Mouse (Mus musculus) lung, postnatal 0 days (tissue): ENCODE data around the gene Erp44. TPM values are rescaled to one million over a fixed set of nuclear protein-coding genes. Genes with fewer than 3 reads are reported as not detected.

ENCODE experiments used
- ATAC-seq: fragments of 200-750 bp; cut with Nextera tagmentation; 2 replicates; pipeline ENCODE4 v1.8.0; 2017; ENCODE audit warnings: moderate library complexity
- DNase-seq: peaks from one replicate; pipeline ENCODE4 v3.0.0-alpha.2; 2016; ENCODE audit warnings: low spot score
- H3K27ac ChIP-seq: fragments of 300-500 bp; sonication (generic); 2 replicates; pipeline ENCODE4 v1.5.1; 2014; ENCODE audit warnings: antibody characterized with exemption, mild to moderate bottlenecking, low read length, mixed read lengths
- H3K27me3 ChIP-seq: fragments of 300-500 bp; sonication (generic); replicated peaks from 2 replicates; pipeline ENCODE4 v1.6.1; 2014; ENCODE audit warnings: low read length, mixed read lengths; ENCODE audit not compliant: insufficient read depth
- H3K36me3 ChIP-seq: fragments of 300-500 bp; sonication (generic); 2 replicates; pipeline ENCODE4 v1.6.1; 2014; ENCODE audit warnings: low read length, mixed read lengths; ENCODE audit not compliant: insufficient read depth
- H3K4me1 ChIP-seq: fragments of 300-500 bp; sonication (generic); 2 replicates; pipeline ENCODE4 v1.6.1; 2014; ENCODE audit warnings: antibody characterized with exemption, low read depth, low read length, mixed read lengths; ENCODE audit not compliant: insufficient read depth
- H3K4me2 ChIP-seq: fragments of 300-500 bp; sonication (generic); replicated peaks from 2 replicates; pipeline ENCODE4 v1.6.1; 2014; ENCODE audit warnings: low read depth, mild to moderate bottlenecking, low read length, moderate library complexity, mixed read lengths
- H3K4me3 ChIP-seq: fragments of 300-500 bp; sonication (generic); 2 replicates; pipeline ENCODE4 v1.5.1; 2014; ENCODE audit warnings: low read depth, low read length
- H3K9ac ChIP-seq: fragments of 300-500 bp; sonication (generic); replicated peaks from 2 replicates; pipeline ENCODE4 v1.6.1; 2014; ENCODE audit warnings: low read depth, mild to moderate bottlenecking
- H3K9me3 ChIP-seq: fragments of 300-500 bp; sonication (generic); 2 replicates; pipeline ENCODE4 v1.6.1; 2016; ENCODE audit warnings: low read length, mixed read lengths
- CTCF ChIP-seq: IDR thresholded peaks from 2 replicates; pipeline ENCODE4 v1.5.1; 2016; ENCODE audit warnings: antibody characterized with exemption, mild to moderate bottlenecking
- EP300 ChIP-seq: IDR thresholded peaks from 2 replicates; pipeline ENCODE4 v1.6.1; 2016; ENCODE audit warnings: antibody characterized with exemption, mild to moderate bottlenecking, control low read depth
- WGBS: fragments of 180-500 bp; shearing (Covaris S2); extraction: QIAGEN DNeasy Blood & Tissue Kit; methylation state at CpG from one replicate; pipeline ENCODE4 v1.1.7; 2014; 5-methylcytosine and 5-hydroxymethylcytosine counted together
- polyA plus RNA-seq: library from polyadenylated mRNA; unstranded; fragments of >200 nt; fragmentation: Nextera tagmentation; extraction: Ambion mirVana; gene quantifications from 2 replicates; pipeline ENCODE4 v1.2.1, GENCODE M21; 2015

Gene Erp44
- polyA plus RNA-seq, 1 experiment from 2014 or later = 72.4 TPM

DNA sequence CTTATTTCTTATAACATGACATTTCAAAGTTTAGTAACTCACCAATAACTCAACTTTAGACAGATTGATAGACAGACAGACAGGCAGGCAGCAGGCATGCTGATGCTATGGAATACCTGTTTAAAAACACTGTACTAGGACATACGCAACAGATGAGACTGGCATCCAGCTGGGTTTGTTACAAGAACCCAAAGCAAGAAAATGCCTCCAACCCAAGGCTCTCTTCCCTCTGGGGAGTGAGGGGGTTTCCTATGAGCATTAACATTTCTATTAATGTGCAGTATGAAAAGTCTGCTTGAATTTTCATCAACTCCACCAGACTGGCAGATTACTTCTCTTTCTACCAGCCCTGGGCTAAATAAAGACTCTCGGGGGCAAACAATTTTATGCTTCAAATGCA is 35.1 kb downstream of the Erp44 start:
- H3K27ac ChIP-seq = no peak overlapping the region
- H3K9ac ChIP-seq = no peak overlapping the region
- 84% methylated on average over 2 of the region's 2 CpGs for WGBS
- H3K4me3 ChIP-seq = no peak overlapping the region
- no peak for ATAC-seq
- no peaks in the 10 kb centered on the region for H3K27me3 ChIP-seq
- DNase-seq = no peak
- no peaks in the 10 kb centered on the region for H3K36me3 ChIP-seq
- no peaks in the 10 kb centered on the region for H3K9me3 ChIP-seq
- TF ChIP-seq CTCF (no peak), EP300 (no peak)
- no peaks in the 10 kb centered on the region for H3K4me1 ChIP-seq
- no peak overlapping the region for H3K4me2 ChIP-seq

GRCm38 (mm10) chr4:48243737-48244136 is 35.6 kb downstream of the Erp44 start:
- H3K27ac ChIP-seq = no peak overlapping the region
- no peak overlapping the region for H3K4me2 ChIP-seq
- H3K27me3 ChIP-seq = no peaks in the 10 kb centered on the region
- TF ChIP-seq CTCF = no peak
- TF ChIP-seq EP300 = no peak
- ATAC-seq = no peak
- no peaks in the 10 kb centered on the region for H3K4me1 ChIP-seq
- WGBS = 35% methylated on average over 1 of the region's 1 CpGs
- DNase-seq = peak; percentile 9
- no peaks in the 10 kb centered on the region for H3K9me3 ChIP-seq
- no peaks in the 10 kb centered on the region for H3K36me3 ChIP-seq
- no peak overlapping the region for H3K4me3 ChIP-seq
- H3K9ac ChIP-seq = no peak overlapping the region

DNA sequence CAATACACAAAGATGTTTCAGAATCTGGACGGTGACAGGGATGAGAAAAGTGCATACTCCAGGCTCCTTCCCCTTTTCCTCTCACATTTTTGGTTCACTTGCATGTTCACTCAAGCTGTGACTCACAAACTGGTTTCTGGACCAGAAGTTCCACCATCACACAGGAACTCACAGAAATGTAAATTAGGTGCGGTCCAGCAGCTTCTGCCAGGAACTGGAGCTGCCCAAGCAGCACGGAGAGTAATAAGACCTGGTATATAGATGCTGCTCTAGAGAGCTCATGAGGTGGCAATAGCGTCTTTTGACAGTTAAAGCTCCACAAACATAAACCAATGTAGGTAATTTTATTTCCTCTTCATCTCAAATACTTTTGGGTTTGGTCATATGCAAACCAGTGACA is 36.9 kb downstream of the Erp44 start:
- ATAC-seq (no peak), DNase-seq (no peak)
- Histone ChIP-seq H3K36me3 (no peaks in the 10 kb centered on the region), H3K9ac (no peak overlapping the region), H3K27ac (no peak overlapping the region), H3K4me2 (no peak overlapping the region), H3K4me3 (no peak overlapping the region), H3K4me1 (no peaks in the 10 kb centered on the region), H3K9me3 (no peaks in the 10 kb centered on the region), H3K27me3 (no peaks in the 10 kb centered on the region)
- TF ChIP-seq CTCF = no peak
- no peak for TF ChIP-seq EP300
- 88% methylated on average over 4 of the region's 4 CpGs for WGBS

GRCm38 (mm10) chr4:48239046-48239445 is 40.3 kb downstream of the Erp44 start:
- H3K4me3 ChIP-seq = no peak overlapping the region
- H3K4me1 ChIP-seq = no peaks in the 10 kb centered on the region
- WGBS = 55% methylated on average over 4 of the region's 4 CpGs
- ATAC-seq (peak; percentile 89), DNase-seq (peak; percentile 88)
- H3K27me3 ChIP-seq = no peaks in the 10 kb centered on the region
- no peak for TF ChIP-seq CTCF
- peak; percentile 62 for TF ChIP-seq EP300
- no peaks in the 10 kb centered on the region for H3K9me3 ChIP-seq
- H3K36me3 ChIP-seq = no peaks in the 10 kb centered on the region
- H3K4me2 ChIP-seq = no peak overlapping the region
- no peak overlapping the region for H3K9ac ChIP-seq
- no peak overlapping the region for H3K27ac ChIP-seq

- no peaks in the 10 kb centered on the region for H3K4me1 ChIP-seq
- H3K4me2 ChIP-seq = no peak overlapping the region
- no peaks in the 10 kb centered on the region for H3K36me3 ChIP-seq
- ATAC-seq (no peak), DNase-seq (no peak)
- H3K9me3 ChIP-seq = no peaks in the 10 kb centered on the region
- no peaks in the 10 kb centered on the region for H3K27me3 ChIP-seq
- H3K9ac ChIP-seq = no peak overlapping the region
- 67% methylated on average over 3 of the region's 3 CpGs for WGBS
- no peak overlapping the region for H3K27ac ChIP-seq
- TF ChIP-seq CTCF = no peak
- no peak for TF ChIP-seq EP300
- no peak overlapping the region for H3K4me3 ChIP-seq
Measured at GRCm38 (mm10) chr4:48236721-48237120, 42.6 kb downstream of the Erp44 start.

DNA sequence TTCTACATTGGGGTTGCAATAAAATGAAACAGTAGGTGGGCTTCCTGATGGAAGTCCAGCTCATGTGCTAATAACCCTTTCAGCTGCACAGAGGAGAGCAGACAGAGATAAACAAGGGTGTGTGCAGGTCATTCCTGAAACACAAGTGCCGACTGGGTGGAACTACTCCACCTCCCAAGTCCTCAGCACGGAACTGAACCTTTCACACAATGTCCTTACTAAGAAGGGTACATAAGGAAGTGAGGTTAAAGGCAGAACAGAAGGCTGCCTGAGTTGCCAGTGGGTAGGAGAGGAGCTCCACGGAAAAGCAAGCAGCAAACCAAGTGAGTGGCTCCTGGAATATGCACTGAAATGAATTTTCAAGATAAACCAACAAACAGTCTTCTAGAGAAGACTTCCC is 52.6 kb downstream of the Erp44 start:
- no peak for TF ChIP-seq CTCF
- TF ChIP-seq EP300 = no peak; the same call in 1 of the 2 replicates
- DNase-seq (peak; percentile 58), ATAC-seq (peak; percentile 58)
- Histone ChIP-seq H3K4me1 (no peaks in the 10 kb centered on the region), H3K4me2 (no peak overlapping the region), H3K9ac (no peak overlapping the region), H3K27ac (no peak overlapping the region), H3K4me3 (no peak overlapping the region), H3K36me3 (0 out of 2 replicates have a peak, but pooled peaks cover 3% of the 10 kb centered on the region), H3K27me3 (no peaks in the 10 kb centered on the region), H3K9me3 (no peaks in the 10 kb centered on the region)
- 17% methylated on average over 3 of the region's 3 CpGs for WGBS

- H3K4me1 ChIP-seq = no peaks in the 10 kb centered on the region
- no peak for TF ChIP-seq CTCF
- no peak for TF ChIP-seq EP300
- no peaks in the 10 kb centered on the region for H3K27me3 ChIP-seq
- WGBS = 26% methylated on average over 3 of the region's 3 CpGs
- H3K27ac ChIP-seq = no peak overlapping the region
- H3K4me2 ChIP-seq = no peak overlapping the region
- H3K36me3 ChIP-seq = 0 out of 2 replicates have a peak, but pooled peaks cover 3% of the 10 kb centered on the region
- no peak overlapping the region for H3K4me3 ChIP-seq
- no peak overlapping the region for H3K9ac ChIP-seq
- ATAC-seq (peak; percentile 57), DNase-seq (no peak)
- no peaks in the 10 kb centered on the region for H3K9me3 ChIP-seq
Measured at GRCm38 (mm10) chr4:48225604-48226003, 53.8 kb downstream of the Erp44 start.
